Mouse (Mus musculus) cerebellum, adult (tissue): Measurements from ENCODE around the gene Map2k6.

ENCODE experiments used
- ATAC-seq: cut with Nextera tagmentation; 2 replicates; pipeline ENCODE4 v1.9.2; 2017; ENCODE audit warnings: mild to moderate bottlenecking, moderate library complexity, mixed read lengths; ENCODE audit not compliant: insufficient number of reproducible peaks, low FRiP score, low TSS enrichment

Gene Map2k6

DNA sequence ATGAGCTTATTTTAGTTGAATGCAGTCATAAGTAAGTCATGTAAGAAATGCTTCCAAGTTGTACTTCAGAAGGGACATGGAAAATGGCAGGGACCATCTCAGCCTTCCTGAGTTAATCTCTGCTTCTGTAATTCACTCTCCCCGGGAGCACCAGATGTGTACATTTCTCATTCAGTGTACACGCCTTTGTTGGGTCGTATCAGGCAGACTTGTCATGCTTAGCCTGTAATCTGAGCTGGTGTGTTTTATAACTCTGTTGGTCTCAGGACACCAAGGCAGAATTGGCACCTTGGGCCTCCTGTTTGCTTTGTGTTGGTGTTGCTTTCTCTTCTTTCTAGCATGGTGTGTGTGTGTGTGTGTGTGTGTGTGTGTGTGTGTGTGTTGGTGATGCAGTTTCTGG, 3.7 kb downstream of the Map2k6 start:
- no peak for ATAC-seq

DNA sequence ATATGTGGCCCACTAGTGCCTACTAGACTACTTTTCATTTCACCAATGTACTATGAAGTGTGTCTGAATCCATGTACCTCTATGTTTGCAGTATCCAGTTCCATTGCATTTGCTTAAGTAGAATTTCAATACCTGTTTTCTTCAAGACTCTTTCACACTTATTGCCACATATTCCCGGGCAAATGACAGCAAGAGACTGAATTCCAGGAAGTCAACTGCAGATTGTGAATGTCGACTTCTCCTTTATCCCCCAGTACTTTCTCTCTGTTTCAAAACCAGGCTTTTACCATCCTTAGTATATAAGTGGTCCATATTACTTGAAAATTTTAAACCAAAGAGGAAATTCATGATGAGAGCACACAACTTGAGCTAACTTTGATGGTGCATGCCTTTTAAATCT, 4.7 kb downstream of the Map2k6 start:
- ATAC-seq = no peak

- no peak for ATAC-seq
Measured at GRCm38 (mm10) chr11:110405607-110406006, 6.7 kb downstream of the Map2k6 start.

DNA sequence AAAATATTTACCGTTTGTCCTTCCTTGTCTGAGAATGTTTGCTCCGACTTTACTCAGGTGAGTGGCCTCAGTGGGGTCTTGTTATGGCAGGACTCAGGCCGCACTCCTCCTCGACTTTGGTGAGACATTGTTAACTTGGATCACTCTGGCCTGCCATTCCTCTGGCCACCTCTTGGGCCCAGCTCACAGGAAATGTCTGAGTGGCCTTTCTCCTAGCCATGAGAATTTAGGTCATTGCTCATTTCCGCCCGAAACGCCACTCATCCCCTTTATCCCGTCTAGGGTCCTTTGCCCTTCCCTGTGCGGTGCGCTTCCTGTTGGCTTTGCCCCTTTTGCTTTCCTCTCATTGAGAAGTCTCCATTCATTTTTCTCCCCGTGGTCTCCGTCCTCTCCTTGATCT, 10.2 kb downstream of the Map2k6 start:
- no peak for ATAC-seq

DNA sequence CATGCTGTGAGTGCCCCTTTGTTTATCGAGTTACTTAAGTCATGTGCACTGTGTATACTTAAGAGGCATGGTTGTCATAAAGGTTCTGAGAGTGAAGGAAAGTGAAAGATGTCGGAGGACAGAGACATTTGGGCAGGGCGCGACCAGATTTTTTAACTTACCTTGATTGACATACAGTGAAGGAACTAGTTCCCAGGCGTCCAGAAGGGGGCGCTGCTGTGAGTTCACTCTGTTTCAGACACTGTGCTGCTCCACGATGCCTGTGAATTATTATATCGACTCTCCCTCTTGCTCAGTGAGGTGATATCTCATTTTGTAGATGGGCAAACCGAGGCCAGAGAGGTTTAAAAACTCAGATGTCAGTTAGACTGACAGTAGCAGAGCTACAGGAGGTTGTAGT, 10.9 kb downstream of the Map2k6 start:
- ATAC-seq = no peak

DNA sequence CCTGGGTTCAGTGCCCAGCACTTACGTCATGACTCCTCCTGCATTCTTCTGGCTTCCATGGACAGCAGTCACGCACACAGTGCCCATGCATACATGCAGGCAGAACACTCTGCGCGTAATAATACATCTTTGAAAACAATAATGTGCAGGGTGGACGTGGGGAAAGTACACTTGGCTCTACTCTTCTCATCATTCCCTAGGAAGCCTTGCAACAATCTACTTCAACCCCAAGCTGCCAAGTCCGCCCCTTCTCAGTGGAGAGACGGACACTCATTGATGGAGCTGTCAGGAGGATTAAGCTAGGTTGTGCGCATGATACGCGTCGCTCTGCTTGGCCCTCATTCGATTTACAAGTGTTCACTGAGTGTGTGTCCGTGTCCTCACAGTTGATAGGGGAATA, 12.7 kb downstream of the Map2k6 start:
- no peak for ATAC-seq

- ATAC-seq = no peak
Measured at GRCm38 (mm10) chr11:110414263-110414662, 15.3 kb downstream of the Map2k6 start.

DNA sequence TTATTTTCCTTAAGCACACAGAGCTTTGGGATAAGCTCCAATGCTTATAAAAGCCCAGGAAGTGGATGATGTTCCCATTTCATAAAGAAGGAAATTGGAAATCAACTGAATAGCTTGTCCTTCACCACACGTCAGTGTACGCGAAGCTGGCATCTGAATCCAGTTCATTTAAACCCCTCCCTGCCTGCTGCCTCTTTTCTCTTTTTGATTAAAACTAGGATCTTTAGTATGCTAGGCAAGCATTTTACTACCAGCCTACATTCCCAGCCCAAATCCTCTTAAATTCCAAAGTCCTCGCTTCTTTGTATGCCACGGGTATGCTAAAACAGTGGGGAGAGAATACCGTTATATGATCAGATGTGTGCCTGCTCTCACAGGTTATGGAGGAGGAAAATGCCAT, 17.8 kb downstream of the Map2k6 start:
- no peak for ATAC-seq

GRCm38 (mm10) chr11:110420463-110420862, 21.5 kb downstream of the Map2k6 start:
- ATAC-seq = no peak

DNA sequence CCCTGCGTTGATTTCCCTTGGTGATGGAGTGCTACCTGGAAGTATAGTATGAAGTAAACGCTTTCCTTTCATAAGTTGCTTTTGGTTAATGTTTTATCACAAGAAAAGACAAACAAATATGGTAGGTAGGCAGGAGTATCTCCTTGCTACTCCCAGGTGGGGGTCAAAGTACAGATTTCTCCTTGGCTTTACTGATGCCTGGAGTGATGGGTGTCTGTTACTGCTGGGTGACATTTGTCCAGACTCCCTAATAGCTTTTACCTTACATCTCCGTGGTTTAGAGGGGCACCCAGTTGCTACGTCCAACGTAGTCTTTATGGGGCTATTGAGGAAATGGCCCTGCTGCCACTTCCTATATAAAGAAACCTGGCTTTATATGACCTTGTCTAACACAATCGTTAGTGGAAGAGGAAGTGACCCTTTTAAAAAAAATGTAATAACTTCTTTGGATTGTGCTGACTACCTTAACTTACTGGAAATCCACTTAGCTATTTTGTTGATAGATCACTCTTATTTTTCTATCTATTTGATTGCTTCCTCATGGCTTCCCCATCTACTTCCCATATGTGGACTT, 27.7 kb downstream of the Map2k6 start:
- no peak for ATAC-seq

- 0 out of 2 replicates have a peak, but pooled peaks have one; percentile 3 for ATAC-seq
Measured at GRCm38 (mm10) chr11:110427159-110427561, 28.2 kb downstream of the Map2k6 start.

GRCm38 (mm10) chr11:110428999-110429398, 30.1 kb downstream of the Map2k6 start:
- no peak for ATAC-seq

GRCm38 (mm10) chr11:110429837-110430418, 31.0 kb downstream of the Map2k6 start:
- no peak for ATAC-seq

DNA sequence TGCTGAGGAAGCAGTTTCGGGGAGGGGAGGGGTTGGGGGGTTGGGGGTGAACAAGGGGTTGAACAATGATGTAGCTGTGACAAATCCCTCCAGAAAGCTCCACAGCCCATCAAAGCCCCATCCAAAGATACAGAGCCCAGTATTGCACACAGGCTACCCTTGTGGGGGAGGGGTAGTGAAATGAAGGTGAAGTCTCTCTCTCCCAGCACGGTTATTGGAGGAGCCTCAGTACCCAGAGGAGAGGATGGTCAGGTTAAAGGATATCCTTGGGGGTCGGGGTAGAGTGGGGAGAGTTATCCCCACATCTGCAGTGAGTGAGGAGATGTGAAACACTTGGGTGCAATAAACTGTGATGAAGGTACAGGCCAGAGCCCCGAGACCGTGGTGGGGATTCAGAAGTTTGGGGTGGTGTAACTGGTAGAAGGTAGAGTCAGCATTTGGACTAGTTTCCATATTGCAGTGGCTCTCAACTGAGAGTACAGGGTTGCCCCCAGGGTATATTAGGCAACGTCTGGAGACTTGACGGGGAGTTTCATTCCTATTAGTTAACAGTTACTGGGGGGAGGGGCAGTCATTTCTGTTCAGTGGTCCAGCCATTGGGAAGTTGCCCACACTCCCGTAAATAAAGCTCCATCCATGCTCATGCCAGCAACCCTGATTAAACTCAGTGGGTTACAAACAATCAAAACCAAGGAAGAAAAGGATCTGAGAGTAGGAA, 37.1 kb downstream of the Map2k6 start:
- no peak for ATAC-seq

DNA sequence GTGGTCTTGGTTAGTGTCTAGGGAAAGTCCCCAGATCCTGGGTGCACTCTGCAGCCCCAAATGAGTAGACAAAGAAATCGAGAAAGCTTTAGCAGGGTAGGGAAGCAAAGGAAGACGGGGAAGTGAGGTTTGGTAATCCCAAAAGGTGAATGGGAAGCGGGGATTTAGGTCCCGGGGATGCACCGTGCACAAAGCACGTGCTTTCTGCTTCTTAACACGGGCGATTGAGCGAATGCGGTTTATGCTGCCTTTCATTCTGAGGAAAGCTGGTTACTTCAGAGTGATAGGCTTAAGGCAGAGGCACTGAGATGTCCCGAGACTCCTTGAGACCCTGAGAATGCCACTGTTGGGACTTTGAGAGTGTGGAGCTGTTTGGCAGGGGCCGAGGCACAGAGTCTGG, 38.1 kb downstream of the Map2k6 start:
- ATAC-seq = no peak

GRCm38 (mm10) chr11:110438135-110438534, 39.2 kb downstream of the Map2k6 start:
- ATAC-seq = no peak

GRCm38 (mm10) chr11:110438700-110439296, 39.9 kb downstream of the Map2k6 start:
- ATAC-seq = no peak

GRCm38 (mm10) chr11:110439354-110439753, 40.4 kb downstream of the Map2k6 start:
- no peak for ATAC-seq

DNA sequence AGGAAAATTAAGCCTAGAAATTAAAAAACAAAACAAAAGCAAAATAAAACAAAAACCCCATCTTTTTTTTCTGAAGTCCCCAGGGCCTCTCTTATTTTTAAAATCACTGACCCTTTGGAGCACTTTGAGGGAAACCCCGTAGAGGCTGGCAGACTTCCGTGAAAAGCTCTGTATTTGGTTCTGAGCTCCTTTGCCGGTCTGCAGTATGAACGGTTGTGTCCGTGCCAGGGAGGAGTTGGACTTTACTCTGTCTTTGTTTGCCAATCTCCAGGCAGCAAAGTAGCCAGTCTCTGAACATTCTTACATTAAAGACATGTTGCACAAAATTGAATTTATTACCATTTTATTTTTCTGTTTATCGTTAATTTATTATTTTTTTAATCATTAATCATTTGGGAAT, 45.7 kb downstream of the Map2k6 start:
- no peak for ATAC-seq

- peak; percentile 32; the same call in 1 of the 2 replicates for ATAC-seq
Measured at GRCm38 (mm10) chr11:110448131-110448725, 49.3 kb downstream of the Map2k6 start.

- ATAC-seq = peak; percentile 39; the same call in 1 of the 2 replicates
Measured at GRCm38 (mm10) chr11:110448726-110449161, 49.8 kb downstream of the Map2k6 start.
